Mouse (Mus musculus) brain, embryonic 14.5 days (tissue): ENCODE data around the gene Atxn7l2.

Source experiments
- CTCF ChIP-seq: fragments of 200-500 bp; IDR thresholded peaks from 2 replicates; pipeline ENCODE4 v1.5.1; 2012; ENCODE audit warnings: inconsistent platforms, mild to moderate bottlenecking, moderate library complexity, borderline replicate concordance; ENCODE audit not compliant: insufficient read depth, insufficient read length; ENCODE audit errors: extremely low read depth
- POLR2A ChIP-seq: fragments of 200-500 bp; IDR thresholded peaks from 2 replicates; pipeline ENCODE4 v1.6.1; 2012; ENCODE audit warnings: mild to moderate bottlenecking, inconsistent platforms, borderline replicate concordance; ENCODE audit not compliant: poor library complexity, insufficient read depth, insufficient read length, severe bottlenecking; ENCODE audit errors: extremely low read depth

- no peak for TF ChIP-seq CTCF
- TF ChIP-seq POLR2A = no peak
These were observed 30.2 kb downstream of the Atxn7l2 start for GRCm38 (mm10) chr3:108180514-108180913.
